Mouse (Mus musculus): ENCODE data around the gene Ndnf.

The Ndnf gene

DNA sequence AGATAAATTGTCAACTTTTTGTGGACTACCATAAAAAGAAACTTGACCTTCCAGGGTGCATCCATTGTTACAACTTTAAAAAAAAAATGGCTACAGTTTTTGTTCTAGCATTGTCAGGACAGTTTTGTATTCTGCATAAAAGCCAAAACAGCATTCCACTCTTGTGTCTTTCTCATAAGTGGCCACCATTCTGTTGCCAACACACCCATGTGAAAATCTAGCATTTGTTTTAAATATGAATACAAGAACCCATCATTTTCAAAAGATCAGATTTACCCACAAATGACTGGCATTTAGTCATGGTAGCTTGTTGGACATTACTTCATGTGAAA lies 72.4 kb downstream of the Ndnf start:
- no peak for DNase-seq (ENCODE audit: low spot score in 2 of 2)

DNA sequence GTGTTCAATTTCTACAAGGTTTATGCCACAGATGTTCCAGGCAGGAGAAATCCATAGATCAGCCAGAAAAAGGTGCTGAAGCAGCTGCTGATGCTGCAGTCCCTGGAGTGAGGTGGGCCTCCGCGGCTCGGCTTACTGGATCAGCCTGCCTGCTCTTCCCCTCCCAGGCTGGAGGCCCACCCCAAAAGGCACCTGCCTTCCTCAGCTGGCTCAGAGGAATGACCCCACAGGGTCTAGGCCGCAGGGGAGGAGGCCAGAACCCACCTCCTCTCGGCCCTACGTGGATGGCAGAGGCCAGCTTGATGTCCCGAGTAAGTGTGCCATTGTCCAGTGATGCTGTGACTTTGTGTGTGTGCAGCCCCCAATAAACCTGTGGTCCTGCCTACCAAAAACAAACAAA lies 86.8 kb downstream of the Ndnf start:
- no peak for DNase-seq (ENCODE audit: low spot score in 2 of 2)

DNA sequence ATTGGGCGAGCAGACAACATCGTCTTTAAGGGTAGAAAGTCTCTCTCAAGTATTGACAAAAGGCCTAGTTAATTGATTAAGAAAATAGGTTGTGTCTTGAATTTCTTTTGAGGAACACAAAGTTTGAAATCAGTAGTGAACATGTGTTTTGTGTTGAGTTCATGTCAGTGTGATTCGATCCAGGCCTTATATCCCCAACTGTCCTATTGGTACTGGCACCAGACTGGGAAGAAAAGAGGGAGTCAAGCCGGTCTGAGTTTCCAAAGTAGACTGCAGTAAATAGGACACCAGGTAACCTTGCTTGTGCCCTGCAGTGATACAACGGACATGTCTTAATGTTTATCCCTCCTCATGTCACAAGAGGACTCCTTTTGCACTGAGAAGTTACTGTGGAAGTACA lies 87.8 kb downstream of the Ndnf start:
- DNase-seq (ENCODE audit: low spot score in 2 of 2) = no peak

DNA sequence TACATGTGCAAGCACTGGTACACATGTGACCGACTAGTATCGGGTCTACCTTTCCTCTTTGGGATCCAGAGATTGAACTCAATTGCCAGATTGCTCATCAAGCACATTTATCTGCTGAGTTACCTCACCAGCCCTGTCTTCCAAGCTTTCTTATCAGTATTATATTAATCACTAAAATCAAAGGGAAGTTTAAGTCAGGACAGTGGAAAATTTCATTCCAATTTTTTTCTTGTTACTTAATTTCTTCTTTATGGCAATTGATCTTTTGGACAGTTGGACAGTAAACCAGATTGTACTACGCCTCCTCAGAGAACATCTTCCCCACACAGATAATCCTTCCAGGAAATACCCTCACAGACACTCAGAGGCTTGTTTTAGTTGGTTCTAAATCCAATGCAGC lies 88.7 kb downstream of the Ndnf start:
- DNase-seq (ENCODE audit: low spot score in 2 of 2) = no peak

All from urinary bladder, postnatal 36 days (tissue).